Mouse (Mus musculus): ENCODE data around the gene Eml5. TPM values are rescaled to one million over a fixed set of nuclear protein-coding genes. Genes with fewer than 3 reads are reported as not detected.

The Eml5 gene
- polyA plus RNA-seq, 1 experiment from 2014 or later: 4.9 TPM

DNA sequence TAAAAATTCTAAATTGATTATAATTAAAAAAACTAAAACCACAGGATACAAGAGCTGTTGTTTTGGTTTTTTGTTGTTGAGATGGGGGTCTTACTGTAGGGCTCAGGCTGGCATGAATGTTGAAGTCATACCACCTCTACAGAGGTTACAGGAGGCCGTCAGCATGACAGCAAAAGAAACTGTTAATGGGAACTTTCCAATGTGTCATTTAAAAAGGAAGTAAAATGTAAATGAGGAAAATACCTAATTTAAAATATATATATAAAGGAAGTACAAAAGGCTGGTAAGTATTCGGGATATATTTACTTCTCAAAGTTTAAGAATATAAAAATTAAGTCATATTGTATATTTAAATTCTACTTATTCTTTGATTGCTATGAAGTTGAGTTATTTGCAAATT lies 65.8 kb downstream of the Eml5 start:
- DNase-seq (no peak), ATAC-seq (ENCODE audit: insufficient read depth) (no peak)
- Histone ChIP-seq H3K4me2 (no peak overlapping the region), H3K9me3 (ENCODE audit: low read depth, low read length) (no peaks in the 10 kb centered on the region), H3K36me3 (ENCODE audit: insufficient read depth) (no peaks in the 10 kb centered on the region), H3K9ac (no peak overlapping the region), H3K4me1 (ENCODE audit: insufficient read depth) (peaks cover 2% of the 10 kb centered on the region; the same call in 1 of the 2 replicates), H3K27ac (ENCODE audit: low read depth) (no peak overlapping the region), H3K4me3 (ENCODE audit: low read depth, low read length) (no peak overlapping the region), H3K27me3 (ENCODE audit: insufficient read depth, low read length) (no peaks in the 10 kb centered on the region)
- TF ChIP-seq CTCF (IDR thresholded peaks at IDR 0.05; ENCODE audit: low read depth): no peak
- 64% methylated on average over 2 of the region's 2 CpGs for WGBS

- Histone ChIP-seq H3K36me3 (ENCODE audit: insufficient read depth) (no peaks in the 10 kb centered on the region), H3K9ac (no peak overlapping the region), H3K4me3 (ENCODE audit: low read depth, low read length) (no peak overlapping the region), H3K27ac (ENCODE audit: low read depth) (no peak overlapping the region), H3K4me2 (no peak overlapping the region), H3K4me1 (ENCODE audit: insufficient read depth) (peaks cover 2% of the 10 kb centered on the region; the same call in 1 of the 2 replicates), H3K9me3 (ENCODE audit: low read depth, low read length) (no peaks in the 10 kb centered on the region), H3K27me3 (ENCODE audit: insufficient read depth, low read length) (no peaks in the 10 kb centered on the region)
- DNase-seq: peak; percentile 78
- ATAC-seq (ENCODE audit: insufficient read depth): peak; percentile 69
- no peak for TF ChIP-seq CTCF (IDR thresholded peaks at IDR 0.05; ENCODE audit: low read depth)
- WGBS: 38% methylated on average over 2 of the region's 2 CpGs
Measured at GRCm38 (mm10) chr12:98834879-98835278, 66.4 kb downstream of the Eml5 start.

GRCm38 (mm10) chr12:98833901-98834300 lies 67.4 kb downstream of the Eml5 start:
- peaks cover 2% of the 10 kb centered on the region; the same call in 1 of the 2 replicates for H3K4me1 ChIP-seq (ENCODE audit: insufficient read depth)
- ATAC-seq (ENCODE audit: insufficient read depth): no peak
- H3K27ac ChIP-seq (ENCODE audit: low read depth): peak overlapping the region; percentile 50; the same call in 1 of the 2 replicates
- H3K9me3 ChIP-seq (ENCODE audit: low read depth, low read length): no peaks in the 10 kb centered on the region
- no peak for TF ChIP-seq CTCF (IDR thresholded peaks at IDR 0.05; ENCODE audit: low read depth)
- no peak overlapping the region for H3K4me2 ChIP-seq
- H3K4me3 ChIP-seq (ENCODE audit: low read depth, low read length): no peak overlapping the region
- no peak for DNase-seq
- no peaks in the 10 kb centered on the region for H3K36me3 ChIP-seq (ENCODE audit: insufficient read depth)
- WGBS: 28% methylated on average over 1 of the region's 1 CpGs
- H3K27me3 ChIP-seq (ENCODE audit: insufficient read depth, low read length): no peaks in the 10 kb centered on the region
- no peak overlapping the region for H3K9ac ChIP-seq

GRCm38 (mm10) chr12:98832929-98833598 lies 68.2 kb downstream of the Eml5 start:
- whole genome bisulfite sequencing: 72% methylated on average over 8 of the region's 8 CpGs
- H3K4me2 ChIP-seq: no peak overlapping the region
- ATAC-seq (ENCODE audit: insufficient read depth) (peak; percentile 23; the same call in 1 of the 2 replicates), DNase-seq (peak; percentile 13)
- no peak overlapping the region for H3K9ac ChIP-seq
- no peak overlapping the region for H3K4me3 ChIP-seq (ENCODE audit: low read depth, low read length)
- TF ChIP-seq CTCF (IDR thresholded peaks at IDR 0.05; ENCODE audit: low read depth): no peak
- H3K27me3 ChIP-seq (ENCODE audit: insufficient read depth, low read length): no peaks in the 10 kb centered on the region
- no peaks in the 10 kb centered on the region for H3K36me3 ChIP-seq (ENCODE audit: insufficient read depth)
- H3K27ac ChIP-seq (ENCODE audit: low read depth): no peak overlapping the region
- no peaks in the 10 kb centered on the region for H3K9me3 ChIP-seq (ENCODE audit: low read depth, low read length)
- peaks cover 2% of the 10 kb centered on the region; the same call in 1 of the 2 replicates for H3K4me1 ChIP-seq (ENCODE audit: insufficient read depth)

GRCm38 (mm10) chr12:98831122-98831521 lies 70.2 kb downstream of the Eml5 start:
- Histone ChIP-seq H3K27ac (ENCODE audit: low read depth) (no peak overlapping the region), H3K4me2 (no peak overlapping the region), H3K36me3 (ENCODE audit: insufficient read depth) (no peaks in the 10 kb centered on the region), H3K4me3 (ENCODE audit: low read depth, low read length) (no peak overlapping the region), H3K27me3 (ENCODE audit: insufficient read depth, low read length) (no peaks in the 10 kb centered on the region), H3K9ac (no peak overlapping the region), H3K4me1 (ENCODE audit: insufficient read depth) (peaks cover 2% of the 10 kb centered on the region; the same call in 1 of the 2 replicates), H3K9me3 (ENCODE audit: low read depth, low read length) (no peaks in the 10 kb centered on the region)
- TF ChIP-seq CTCF (IDR thresholded peaks at IDR 0.05; ENCODE audit: low read depth): no peak
- ATAC-seq (ENCODE audit: insufficient read depth) (no peak), DNase-seq (no peak)
- 69% methylated on average over 7 of the region's 7 CpGs for WGBS

- ATAC-seq (ENCODE audit: insufficient read depth) (no peak), DNase-seq (no peak)
- no peaks in the 10 kb centered on the region for H3K4me1 ChIP-seq (ENCODE audit: insufficient read depth)
- no peak for TF ChIP-seq CTCF (IDR thresholded peaks at IDR 0.05; ENCODE audit: low read depth)
- WGBS: 74% methylated on average over 2 of the region's 2 CpGs
- H3K4me2 ChIP-seq: no peak overlapping the region
- no peak overlapping the region for H3K4me3 ChIP-seq (ENCODE audit: low read depth, low read length)
- H3K36me3 ChIP-seq (ENCODE audit: insufficient read depth): no peaks in the 10 kb centered on the region
- no peak overlapping the region for H3K9ac ChIP-seq
- no peaks in the 10 kb centered on the region for H3K9me3 ChIP-seq (ENCODE audit: low read depth, low read length)
- H3K27ac ChIP-seq (ENCODE audit: low read depth): no peak overlapping the region
- H3K27me3 ChIP-seq (ENCODE audit: insufficient read depth, low read length): no peaks in the 10 kb centered on the region
Measured at GRCm38 (mm10) chr12:98820781-98821180, 80.5 kb downstream of the Eml5 start.

- H3K4me2 ChIP-seq: no peak overlapping the region
- TF ChIP-seq CTCF (IDR thresholded peaks at IDR 0.05; ENCODE audit: low read depth): no peak
- ATAC-seq (ENCODE audit: insufficient read depth) (no peak), DNase-seq (no peak)
- H3K9me3 ChIP-seq (ENCODE audit: low read depth, low read length): no peaks in the 10 kb centered on the region
- H3K27ac ChIP-seq (ENCODE audit: low read depth): no peak overlapping the region
- H3K9ac ChIP-seq: no peak overlapping the region
- H3K4me1 ChIP-seq (ENCODE audit: insufficient read depth): no peaks in the 10 kb centered on the region
- WGBS: 84% methylated on average over 3 of the region's 3 CpGs
- H3K27me3 ChIP-seq (ENCODE audit: insufficient read depth, low read length): no peaks in the 10 kb centered on the region
- peaks cover 6% of the 10 kb centered on the region; the same call in 1 of the 2 replicates for H3K36me3 ChIP-seq (ENCODE audit: insufficient read depth)
- H3K4me3 ChIP-seq (ENCODE audit: low read depth, low read length): no peak overlapping the region
Measured at GRCm38 (mm10) chr12:98804078-98804748, 97.1 kb downstream of the Eml5 start.
